Mouse (Mus musculus) midbrain, embryonic 11.5 days (tissue): ENCODE measurements around the gene Smad3. TPM values are rescaled to one million over a fixed set of nuclear protein-coding genes. Genes with fewer than 3 reads are reported as not detected.
A peak's percentile ranks its signal among the peaks of the same experiment; 100 is the strongest.

Experiments used
- ATAC-seq: fragments of 200-750 bp; cut with Nextera tagmentation; 2 replicates; pipeline ENCODE4 v1.8.0; 2017; ENCODE audit warnings: moderate TSS enrichment, moderate library complexity; ENCODE audit not compliant: low FRiP score
- DNase-seq: peaks from one replicate; pipeline ENCODE4 v3.0.0; 2015; ENCODE audit warnings: low spot score; ENCODE audit errors: missing footprints
- H3K27ac ChIP-seq: fragments of 300-500 bp; sonication (generic); 2 replicates; pipeline ENCODE4 v1.5.1; 2014; ENCODE audit warnings: low read depth, low read length
- H3K27me3 ChIP-seq: fragments of 300-500 bp; sonication (generic); 2 replicates; pipeline ENCODE4 v1.6.1; 2014; ENCODE audit warnings: mild to moderate bottlenecking, low read length, moderate library complexity, mixed read lengths; ENCODE audit not compliant: control insufficient read depth, insufficient read depth
- H3K36me3 ChIP-seq: fragments of 300-500 bp; sonication (generic); 2 replicates; pipeline ENCODE4 v1.6.1; 2014; ENCODE audit warnings: mild to moderate bottlenecking, low read length, moderate library complexity, mixed read lengths; ENCODE audit not compliant: control insufficient read depth, insufficient read depth
- H3K4me1 ChIP-seq: fragments of 300-500 bp; sonication (generic); 2 replicates; pipeline ENCODE4 v1.6.1; 2014; ENCODE audit warnings: low read length; ENCODE audit not compliant: control insufficient read depth, insufficient read depth
- H3K4me2 ChIP-seq: fragments of 300-500 bp; sonication (generic); 2 replicates; pipeline ENCODE4 v1.6.1; 2014; ENCODE audit warnings: mild to moderate bottlenecking, moderate library complexity
- H3K4me3 ChIP-seq: fragments of 300-500 bp; sonication (generic); 2 replicates; pipeline ENCODE4 v1.5.1; 2014; ENCODE audit warnings: low read depth, low read length
- H3K9ac ChIP-seq: fragments of 300-500 bp; sonication (generic); 2 replicates; pipeline ENCODE4 v1.6.1; 2014; ENCODE audit warnings: low read length
- H3K9me3 ChIP-seq: fragments of 300-500 bp; sonication (generic); 2 replicates; pipeline ENCODE4 v1.6.1; 2016; ENCODE audit warnings: low read length; ENCODE audit not compliant: control insufficient read depth
- WGBS: fragments of 180-500 bp; shearing (Covaris S2); extraction: QIAGEN DNeasy Blood & Tissue Kit; methylation state at CpG from one replicate; pipeline ENCODE4 v1.1.7; 2014; 5-methylcytosine and 5-hydroxymethylcytosine counted together
- polyA plus RNA-seq: library from polyadenylated mRNA; unstranded; fragments of >200 nt; fragmentation: Nextera tagmentation; extraction: Ambion mirVana; gene quantifications from 2 replicates; pipeline ENCODE4 v1.2.1, GENCODE M21; 2014

The Smad3 gene
- polyA plus RNA-seq: 16.5 and 16.8 TPM in 2 replicates

DNA sequence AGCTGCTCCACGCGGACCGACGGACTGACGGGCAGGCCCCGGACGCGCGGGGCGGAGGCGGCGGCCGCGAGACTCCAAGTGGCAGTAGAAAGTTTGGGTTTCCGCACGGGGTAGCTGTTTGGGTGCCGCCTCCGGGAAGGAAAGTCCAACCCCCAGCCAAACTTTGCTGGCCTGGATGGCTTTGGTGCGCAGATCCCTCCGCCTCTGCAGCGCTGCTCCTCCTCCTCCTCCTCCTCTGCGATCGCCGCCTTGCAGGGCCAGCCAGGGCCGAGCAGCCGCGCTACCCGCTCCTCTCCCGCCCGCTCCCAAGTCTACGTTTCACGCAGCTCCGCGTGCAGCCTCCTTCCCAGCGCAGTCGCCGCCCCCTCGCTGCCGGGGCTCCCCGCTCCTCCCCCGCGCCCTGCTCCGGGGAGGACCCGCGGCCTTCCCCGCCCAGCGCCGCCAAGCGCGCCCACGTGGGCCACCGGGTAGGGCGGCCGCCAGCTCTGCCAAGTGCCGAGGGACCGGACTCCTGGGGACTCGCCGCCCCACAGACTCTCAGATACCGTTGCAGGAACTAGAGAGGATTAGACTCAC lies at the start of gene Smad3:
Gene Smad3, minus strand, starts transcription at position 130 of the 576 bp plus-strand sequence.
- Histone ChIP-seq H3K9me3 (peaks cover 3% of the 10 kb centered on the region; the same call in 1 of the 2 replicates), H3K27me3 (no peaks in the 10 kb centered on the region; the same call in 1 of the 2 replicates), H3K36me3 (no peaks in the 10 kb centered on the region), H3K9ac (peak within 1 kb of the TSS; percentile 95), H3K4me2 (peak within 1 kb of the TSS; percentile 88), H3K4me1 (peaks cover 49% of the 10 kb centered on the region), H3K4me3 (peak within 1 kb of the TSS; percentile 83), H3K27ac (peak within 1 kb of the TSS; percentile 96)
- WGBS: under 1% methylated on average over 55 of the region's 59 CpGs
- peak; percentile 98 for DNase-seq
- ATAC-seq: peak; percentile 82

DNA sequence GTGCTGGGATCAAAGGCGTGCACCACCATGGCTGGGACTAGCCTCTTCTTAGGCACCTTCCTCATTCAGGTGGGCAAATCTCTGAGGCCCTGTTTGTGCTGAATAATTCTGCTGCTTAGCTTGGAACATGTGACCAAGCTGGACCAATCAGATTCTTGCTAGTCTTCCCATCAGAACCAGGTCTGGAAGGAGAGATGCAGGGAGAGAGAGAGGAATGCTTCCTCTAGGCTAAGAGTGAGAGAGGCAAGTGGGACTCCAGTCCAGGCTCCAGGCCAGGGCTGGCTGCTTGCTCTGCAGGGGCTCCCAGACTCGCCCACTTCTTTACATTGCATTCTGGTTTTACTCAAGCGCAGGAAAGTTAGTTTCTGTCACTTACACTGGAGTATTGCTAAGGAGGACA lies 47.1 kb upstream of the Smad3 start:
- Histone ChIP-seq H3K27ac (no peak overlapping the region), H3K36me3 (no peaks in the 10 kb centered on the region), H3K9ac (no peak overlapping the region), H3K4me2 (no peak overlapping the region), H3K4me1 (peaks cover 11% of the 10 kb centered on the region), H3K27me3 (no peaks in the 10 kb centered on the region), H3K4me3 (no peak overlapping the region), H3K9me3 (no peaks in the 10 kb centered on the region)
- WGBS: 51% methylated on average over 3 of the region's 3 CpGs
- ATAC-seq (no peak), DNase-seq (no peak)

GRCm38 (mm10) chr9:63803181-63803591 lies 45.4 kb upstream of the Smad3 start:
- DNase-seq: peak; percentile 94
- Histone ChIP-seq H3K27me3 (no peaks in the 10 kb centered on the region), H3K9me3 (no peaks in the 10 kb centered on the region), H3K4me3 (no peak overlapping the region), H3K4me2 (no peak overlapping the region), H3K27ac (no peak overlapping the region; the same call in 1 of the 2 replicates), H3K9ac (no peak overlapping the region), H3K4me1 (peaks cover 11% of the 10 kb centered on the region), H3K36me3 (no peaks in the 10 kb centered on the region)
- peak; percentile 61; the same call in 1 of the 2 replicates for ATAC-seq
- 2% methylated on average over 8 of the region's 8 CpGs for WGBS

DNA sequence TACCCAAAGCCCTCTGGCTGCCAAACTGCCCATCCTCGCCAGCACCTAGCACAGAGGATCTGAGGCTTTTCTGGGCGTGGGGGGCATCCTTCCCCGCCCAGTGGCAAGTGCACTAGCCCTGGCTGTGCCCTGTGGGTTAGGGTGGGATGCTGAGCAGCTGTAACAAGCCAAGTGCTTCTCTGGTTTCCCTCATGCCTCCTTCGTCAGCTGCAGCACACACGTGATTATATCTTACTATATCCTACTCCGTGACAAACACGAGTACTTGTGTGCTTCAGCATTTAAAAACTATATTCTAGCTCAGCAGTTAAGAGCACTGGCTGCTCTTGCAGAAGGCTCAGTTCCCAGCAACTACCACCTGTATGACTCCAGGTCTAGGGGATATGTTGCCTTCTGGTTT lies 44.7 kb upstream of the Smad3 start:
- H3K4me3 ChIP-seq: no peak overlapping the region
- ATAC-seq (no peak), DNase-seq (no peak)
- no peak overlapping the region for H3K4me2 ChIP-seq
- H3K9ac ChIP-seq: no peak overlapping the region
- H3K36me3 ChIP-seq: no peaks in the 10 kb centered on the region
- WGBS: 84% methylated on average over 7 of the region's 7 CpGs
- no peaks in the 10 kb centered on the region for H3K27me3 ChIP-seq
- H3K27ac ChIP-seq: no peak overlapping the region
- H3K9me3 ChIP-seq: no peaks in the 10 kb centered on the region
- peaks cover 11% of the 10 kb centered on the region for H3K4me1 ChIP-seq

GRCm38 (mm10) chr9:63802080-63802479 lies 44.3 kb upstream of the Smad3 start:
- Histone ChIP-seq H3K4me3 (no peak overlapping the region), H3K9me3 (no peaks in the 10 kb centered on the region), H3K36me3 (no peaks in the 10 kb centered on the region), H3K4me2 (no peak overlapping the region), H3K27me3 (no peaks in the 10 kb centered on the region), H3K27ac (no peak overlapping the region), H3K4me1 (peaks cover 11% of the 10 kb centered on the region), H3K9ac (no peak overlapping the region)
- 79% methylated on average over 5 of the region's 5 CpGs for WGBS
- ATAC-seq (no peak), DNase-seq (no peak)

DNA sequence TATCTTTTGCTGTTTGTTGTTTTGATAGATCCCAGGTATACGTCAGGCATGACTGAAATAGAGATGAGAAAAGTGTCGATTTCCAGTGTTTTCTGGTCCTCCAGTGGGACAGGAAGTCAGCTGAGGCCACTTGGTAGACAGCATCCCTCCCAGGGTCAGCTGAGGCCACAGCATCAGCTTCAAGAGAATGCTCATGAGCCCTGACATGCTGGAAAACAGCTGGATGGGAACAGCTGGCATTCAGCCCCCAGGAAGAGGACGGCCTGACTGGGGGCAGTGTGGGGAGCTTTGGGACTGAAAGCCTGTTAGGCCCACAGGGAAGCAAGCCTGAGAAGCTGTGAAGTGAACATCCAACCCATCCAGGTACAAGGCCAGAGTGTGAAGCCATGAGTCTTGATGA lies 38.6 kb upstream of the Smad3 start:
- 80% methylated on average over 3 of the region's 3 CpGs for WGBS
- ATAC-seq: no peak
- H3K27ac ChIP-seq: no peak overlapping the region

GRCm38 (mm10) chr9:63793731-63794495 lies 36.1 kb upstream of the Smad3 start:
- peak; percentile 70 for DNase-seq
- no peak for ATAC-seq
- 82% methylated on average over 10 of the region's 10 CpGs for WGBS
- no peak overlapping the region for H3K27ac ChIP-seq
- no peaks in the 10 kb centered on the region for H3K9me3 ChIP-seq
- no peaks in the 10 kb centered on the region for H3K27me3 ChIP-seq
- no peaks in the 10 kb centered on the region for H3K36me3 ChIP-seq
- H3K4me3 ChIP-seq: no peak overlapping the region
- H3K4me2 ChIP-seq: no peak overlapping the region
- H3K9ac ChIP-seq: no peak overlapping the region
- no peaks in the 10 kb centered on the region for H3K4me1 ChIP-seq

More for the DNA sequence above, 38.6 kb upstream of the Smad3 start:
- Histone ChIP-seq H3K4me1 (no peaks in the 10 kb centered on the region), H3K27me3 (no peaks in the 10 kb centered on the region), H3K9ac (no peak overlapping the region), H3K4me3 (no peak overlapping the region), H3K4me2 (no peak overlapping the region), H3K9me3 (no peaks in the 10 kb centered on the region), H3K36me3 (no peaks in the 10 kb centered on the region)
- DNase-seq: no peak

DNA sequence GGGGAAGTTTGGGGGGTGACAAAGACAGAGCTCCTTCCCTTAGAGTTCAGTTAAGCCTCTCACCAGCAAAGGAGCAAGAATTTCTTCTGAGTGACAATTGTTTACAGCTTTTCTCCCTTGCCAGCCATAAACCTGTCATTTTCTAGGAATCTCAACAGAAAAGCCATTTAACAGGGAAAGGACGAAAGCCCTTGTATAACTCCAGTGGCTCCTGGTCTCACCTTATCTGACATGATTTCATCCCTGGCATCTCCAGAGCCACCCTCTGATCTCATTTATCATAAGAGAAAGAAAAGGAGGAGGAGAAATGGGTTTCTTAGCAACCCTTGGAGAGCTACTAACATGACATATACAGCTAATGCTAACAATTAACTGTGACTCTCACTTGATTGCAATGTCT lies 33.9 kb upstream of the Smad3 start:
- DNase-seq (peak; percentile 69), ATAC-seq (no peak)
- Histone ChIP-seq H3K9ac (no peak overlapping the region), H3K4me3 (no peak overlapping the region), H3K36me3 (no peaks in the 10 kb centered on the region), H3K27me3 (no peaks in the 10 kb centered on the region), H3K9me3 (no peaks in the 10 kb centered on the region), H3K27ac (no peak overlapping the region), H3K4me2 (no peak overlapping the region), H3K4me1 (peaks cover 4% of the 10 kb centered on the region; the same call in 1 of the 2 replicates)
- WGBS: 88% methylated on average over 1 of the region's 1 CpGs

DNA sequence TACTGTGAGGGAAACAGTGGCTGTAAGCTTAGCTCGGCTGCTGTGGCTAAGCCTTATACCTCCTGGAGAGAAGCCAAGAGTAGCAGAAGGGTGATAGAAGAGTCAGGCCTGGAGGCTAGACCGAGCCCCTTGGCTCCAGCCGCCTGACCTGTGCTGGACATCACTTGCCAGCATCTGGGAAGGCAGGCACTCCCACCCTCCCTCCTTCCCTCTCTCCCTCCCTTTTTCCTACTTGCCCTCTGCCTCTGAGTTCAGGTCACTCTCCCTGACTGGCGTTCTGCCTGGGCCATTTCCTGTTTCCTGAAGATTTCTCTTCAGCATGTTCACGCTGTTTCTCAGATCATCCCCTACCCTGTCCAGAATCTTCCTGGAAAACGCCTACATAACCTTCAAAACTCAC lies 33.5 kb upstream of the Smad3 start:
- ATAC-seq (no peak), DNase-seq (no peak)
- H3K4me3 ChIP-seq: no peak overlapping the region
- no peaks in the 10 kb centered on the region for H3K9me3 ChIP-seq
- no peak overlapping the region for H3K4me2 ChIP-seq
- H3K4me1 ChIP-seq: peaks cover 8% of the 10 kb centered on the region
- H3K9ac ChIP-seq: no peak overlapping the region
- H3K27ac ChIP-seq: no peak overlapping the region
- H3K27me3 ChIP-seq: no peaks in the 10 kb centered on the region
- WGBS: 47% methylated on average over 6 of the region's 6 CpGs
- H3K36me3 ChIP-seq: no peaks in the 10 kb centered on the region
